Mouse (Mus musculus) lung, adult 2 months (tissue): ENCODE data around the gene Maea. TPM values are rescaled to one million over a fixed set of nuclear protein-coding genes. Genes with fewer than 3 reads are reported as not detected.
"Not testable (repeated sequence)": the region's sequence is repeated elsewhere in the genome, so short reads cannot be mapped to it uniquely, and the experiment has no call there.

Experiments used
- DNase-seq: peaks from one replicate; pipeline ENCODE4 v3.0.0; 2022
- H3K4me1 ChIP-seq: fragments of 200-500 bp; 2 replicates; pipeline ENCODE4 v1.6.1; 2011; ENCODE audit warnings: low read length; ENCODE audit not compliant: control insufficient read depth, insufficient read depth
- H3K4me3 ChIP-seq: fragments of 200-500 bp; replicated peaks from 2 replicates; pipeline ENCODE3; 2011; ENCODE audit warnings: low read depth, mild to moderate bottlenecking, control low read depth, low read length; ENCODE audit errors: extremely low read depth
- CTCF ChIP-seq: fragments of 200-500 bp; IDR thresholded peaks from 2 replicates; pipeline ENCODE4 v1.5.1; 2011; ENCODE audit warnings: mild to moderate bottlenecking, low read length, control low read depth; ENCODE audit not compliant: insufficient read depth
- POLR2A ChIP-seq: fragments of 200-500 bp; IDR thresholded peaks from 2 replicates; pipeline ENCODE4 v1.6.1; 2011; ENCODE audit warnings: low read depth, mild to moderate bottlenecking, control low read depth, low read length, borderline replicate concordance; ENCODE audit errors: extremely low read depth
- WGBS: fragments of 180-500 bp; shearing (Covaris S2); methylation state at CpG from one replicate; pipeline ENCODE4 v1.1.7; 2018; 5-methylcytosine and 5-hydroxymethylcytosine counted together
- polyA plus RNA-seq: library from polyadenylated mRNA; depleted of rRNA; stranded (reverse); fragments of >200 nt; gene quantifications from 2 replicates; pipeline ENCODE4 v1.2.3, GENCODE M21; 2012

The Maea gene
- polyA plus RNA-seq, 1 experiment, result 114 TPM

GRCm38 (mm10) chr5:33337206-33337605 lies 1.9 kb downstream of the Maea start:
- DNase-seq, result no peak
- 49% methylated on average over 8 of the region's 8 CpGs for WGBS
- no peak overlapping the region for H3K4me3 ChIP-seq
- H3K4me1 ChIP-seq, result peaks cover 16% of the 10 kb centered on the region; the same call in 1 of the 2 replicates
- no peak for TF ChIP-seq CTCF
- TF ChIP-seq POLR2A, result no peak

GRCm38 (mm10) chr5:33341165-33341564 lies 5.9 kb downstream of the Maea start:
- DNase-seq, result no peak
- WGBS, result 74% methylated on average over 6 of the region's 6 CpGs
- H3K4me3 ChIP-seq, result no peak overlapping the region
- peaks cover 34% of the 10 kb centered on the region for H3K4me1 ChIP-seq
- no peak for TF ChIP-seq POLR2A
- TF ChIP-seq CTCF, result no peak

GRCm38 (mm10) chr5:33342248-33342647 lies 6.9 kb downstream of the Maea start:
- WGBS, result 73% methylated on average over 3 of the region's 3 CpGs
- H3K4me3 ChIP-seq, DNase-seq: not testable (repeated sequence)
- peaks cover 30% of the 10 kb centered on the region for H3K4me1 ChIP-seq

- no peak for TF ChIP-seq POLR2A
- no peak for TF ChIP-seq CTCF
- Histone ChIP-seq H3K4me1 (peaks cover 32% of the 10 kb centered on the region), H3K4me3 (no peak overlapping the region)
- no peak for DNase-seq
Measured at GRCm38 (mm10) chr5:33342821-33343220, 7.5 kb downstream of the Maea start.

- DNase-seq, result no peak
- TF ChIP-seq POLR2A, result no peak
- TF ChIP-seq CTCF, result no peak
- H3K4me3 ChIP-seq, result no peak overlapping the region
- H3K4me1 ChIP-seq, result peaks cover 32% of the 10 kb centered on the region
Measured at GRCm38 (mm10) chr5:33343571-33343970, 8.3 kb downstream of the Maea start.

GRCm38 (mm10) chr5:33344070-33344469 lies 8.8 kb downstream of the Maea start:
- Histone ChIP-seq H3K4me3 (no peak overlapping the region), H3K4me1 (peaks cover 33% of the 10 kb centered on the region)
- no peak for DNase-seq
- 75% methylated on average over 3 of the region's 3 CpGs for WGBS
- no peak for TF ChIP-seq POLR2A
- no peak for TF ChIP-seq CTCF

- WGBS, result 53% methylated on average over 3 of the region's 3 CpGs
- TF ChIP-seq CTCF, result no peak
- no peak for DNase-seq
- H3K4me3 ChIP-seq, result no peak overlapping the region
- peaks cover 32% of the 10 kb centered on the region for H3K4me1 ChIP-seq
Measured at GRCm38 (mm10) chr5:33347620-33348019, 12.3 kb downstream of the Maea start.

GRCm38 (mm10) chr5:33349205-33349604 lies 13.9 kb downstream of the Maea start:
- WGBS, result 93% methylated on average over 5 of the region's 5 CpGs
- H3K4me1 ChIP-seq, result peaks cover 20% of the 10 kb centered on the region
- TF ChIP-seq CTCF (no peak), POLR2A (no peak)
- no peak for DNase-seq
- H3K4me3 ChIP-seq, result no peak overlapping the region

- Histone ChIP-seq H3K4me3 (no peak overlapping the region), H3K4me1 (peaks cover 17% of the 10 kb centered on the region)
- no peak for TF ChIP-seq CTCF
- no peak for TF ChIP-seq POLR2A
- no peak for DNase-seq
- WGBS, result 33% methylated on average over 4 of the region's 4 CpGs
Measured at GRCm38 (mm10) chr5:33349706-33350105, 14.4 kb downstream of the Maea start.

- no peak for TF ChIP-seq CTCF
- TF ChIP-seq POLR2A, result no peak
- no peak overlapping the region for H3K4me3 ChIP-seq
- H3K4me1 ChIP-seq, result peaks cover 15% of the 10 kb centered on the region
- no peak for DNase-seq
- WGBS, result 56% methylated on average over 3 of the region's 3 CpGs
Measured at GRCm38 (mm10) chr5:33351556-33352272, 16.4 kb downstream of the Maea start.

GRCm38 (mm10) chr5:33352273-33352645 lies 16.9 kb downstream of the Maea start:
- H3K4me1 ChIP-seq, result peaks cover 17% of the 10 kb centered on the region
- H3K4me3 ChIP-seq, result no peak overlapping the region
- WGBS, result 51% methylated on average over 8 of the region's 8 CpGs
- no peak for DNase-seq
- no peak for TF ChIP-seq POLR2A
- no peak for TF ChIP-seq CTCF

- WGBS, result 59% methylated on average over 3 of the region's 3 CpGs
- Histone ChIP-seq H3K4me3 (no peak overlapping the region), H3K4me1 (peaks cover 18% of the 10 kb centered on the region)
- no peak for TF ChIP-seq CTCF
- no peak for TF ChIP-seq POLR2A
- no peak for DNase-seq
Measured at GRCm38 (mm10) chr5:33353011-33353410, 17.7 kb downstream of the Maea start.
